Mouse (Mus musculus) bone marrow, adult 2 months (tissue): ENCODE measurements around the gene Itgav. TPM values are rescaled to one million over a fixed set of nuclear protein-coding genes. Genes with fewer than 3 reads are reported as not detected.

Experiments used
- H3K27ac ChIP-seq: fragments of 200-500 bp; 2 replicates; pipeline ENCODE4 v1.5.1; 2012; ENCODE audit warnings: low read depth, mild to moderate bottlenecking, control low read depth, inconsistent platforms, low read length; ENCODE audit not compliant: control insufficient read depth, poor library complexity, insufficient read depth
- H3K4me1 ChIP-seq: fragments of 200-500 bp; 2 replicates; pipeline ENCODE4 v1.6.1; 2011; ENCODE audit warnings: low read length; ENCODE audit not compliant: control insufficient read depth, insufficient read depth
- H3K4me3 ChIP-seq: fragments of 200-500 bp; replicated peaks from 2 replicates; pipeline ENCODE3; 2011; ENCODE audit warnings: mild to moderate bottlenecking, low read depth, low read length, control low read depth; ENCODE audit not compliant: control insufficient read depth
- CTCF ChIP-seq: fragments of 200-500 bp; IDR thresholded peaks from 2 replicates; pipeline ENCODE4 v1.5.1; 2011; ENCODE audit warnings: low read length, control low read depth; ENCODE audit not compliant: control insufficient read depth, insufficient read depth
- POLR2A ChIP-seq: fragments of 200-500 bp; IDR thresholded peaks from 2 replicates; pipeline ENCODE4 v1.6.1; 2011; ENCODE audit warnings: low read depth, mild to moderate bottlenecking, control low read depth, low read length, borderline replicate concordance; ENCODE audit not compliant: control insufficient read depth
- WGBS: fragments of 180-500 bp; shearing (Covaris S2); methylation state at CpG from one replicate; pipeline ENCODE4 v1.1.7; 2018; 5-methylcytosine and 5-hydroxymethylcytosine counted together
- polyA plus RNA-seq: library from polyadenylated mRNA; stranded (reverse); fragments of >200 nt; gene quantifications from 2 replicates; pipeline ENCODE4 v1.2.4, GENCODE M21; 2011; ENCODE audit warnings: low replicate concordance; ENCODE audit not compliant: missing spikeins, insufficient read depth, insufficient read length

Itgav gene
- polyA plus RNA-seq, 1 experiment = 24.7 TPM

GRCm38 (mm10) chr2:83762106-83762855 is 38.1 kb downstream of the Itgav start:
- H3K27ac ChIP-seq = no peak overlapping the region
- no peak overlapping the region for H3K4me3 ChIP-seq
- 71% methylated on average over 7 of the region's 7 CpGs for WGBS
- no peak for TF ChIP-seq CTCF
- no peaks in the 10 kb centered on the region for H3K4me1 ChIP-seq

- 77% methylated on average over 6 of the region's 6 CpGs for WGBS
- TF ChIP-seq POLR2A = no peak
- TF ChIP-seq CTCF = no peak
- Histone ChIP-seq H3K4me1 (no peaks in the 10 kb centered on the region), H3K27ac (no peak overlapping the region), H3K4me3 (no peak overlapping the region)
Observed at GRCm38 (mm10) chr2:83766058-83766457, 41.9 kb downstream of the Itgav start.

GRCm38 (mm10) chr2:83766878-83767277 is 42.7 kb downstream of the Itgav start:
- no peak overlapping the region for H3K4me3 ChIP-seq
- TF ChIP-seq CTCF (no peak), POLR2A (no peak)
- H3K4me1 ChIP-seq = no peaks in the 10 kb centered on the region
- no peak overlapping the region for H3K27ac ChIP-seq
- 13% methylated on average over 1 of the region's 1 CpGs for WGBS

- H3K27ac ChIP-seq = no peak overlapping the region
- no peaks in the 10 kb centered on the region for H3K4me1 ChIP-seq
- H3K4me3 ChIP-seq = no peak overlapping the region
- WGBS = 76% methylated on average over 4 of the region's 4 CpGs
- no peak for TF ChIP-seq CTCF
- no peak for TF ChIP-seq POLR2A
Observed at GRCm38 (mm10) chr2:83768311-83769047, 44.3 kb downstream of the Itgav start.

GRCm38 (mm10) chr2:83771155-83771812 is 47.1 kb downstream of the Itgav start:
- H3K4me3 ChIP-seq = no peak overlapping the region
- no peaks in the 10 kb centered on the region for H3K4me1 ChIP-seq
- H3K27ac ChIP-seq = no peak overlapping the region
- 55% methylated on average over 7 of the region's 7 CpGs for WGBS
- TF ChIP-seq POLR2A (no peak), CTCF (peak; percentile 74)

- Histone ChIP-seq H3K27ac (no peak overlapping the region), H3K4me3 (no peak overlapping the region), H3K4me1 (no peaks in the 10 kb centered on the region)
- 89% methylated on average over 20 of the region's 20 CpGs for WGBS
- TF ChIP-seq CTCF (no peak), POLR2A (no peak)
Observed at GRCm38 (mm10) chr2:83791330-83792073, 67.3 kb downstream of the Itgav start.

GRCm38 (mm10) chr2:83792102-83792501 is 67.9 kb downstream of the Itgav start:
- Histone ChIP-seq H3K27ac (no peak overlapping the region), H3K4me3 (no peak overlapping the region), H3K4me1 (no peaks in the 10 kb centered on the region)
- no peak for TF ChIP-seq POLR2A
- no peak for TF ChIP-seq CTCF
- WGBS = 84% methylated on average over 4 of the region's 4 CpGs

- no peak overlapping the region for H3K27ac ChIP-seq
- no peaks in the 10 kb centered on the region for H3K4me1 ChIP-seq
- no peak for TF ChIP-seq CTCF
- TF ChIP-seq POLR2A = no peak
- no peak overlapping the region for H3K4me3 ChIP-seq
- WGBS = 66% methylated on average over 4 of the region's 4 CpGs
Observed at GRCm38 (mm10) chr2:83795766-83796165, 71.6 kb downstream of the Itgav start.
